Mouse (Mus musculus) left cerebral cortex, postnatal 14 days (tissue): ENCODE data around the gene Rangrf. TPM values are rescaled to one million over a fixed set of nuclear protein-coding genes. Genes with fewer than 3 reads are reported as not detected.
"Not testable (repeated sequence)": the region's sequence is repeated elsewhere in the genome, so short reads cannot be mapped to it uniquely, and the experiment has no call there.

ENCODE experiments used
- DNase-seq, 2 experiments: peaks; one replicate each; pipeline ENCODE4 v3.0.0; 2021 to 2022; ENCODE audit warnings: low spot score in 2 of 2, mixed read lengths in 1 of 2
- intact Hi-C: fragments of 180-260 bp; cut with DNase I; formaldehyde crosslinking; loops from one replicate; pipeline ENCODE4 v1.15.1; 2025
- long read RNA-seq, 2 experiments: library from polyadenylated mRNA; stranded (forward); transcript quantifications; one replicate each; pipeline ENCODE4 v2.0.0; 2021
- total RNA-seq, 2 experiments: library from RNA; stranded (reverse); gene quantifications; 2 replicates each; pipeline ENCODE4 v1.2.3; 2021

The Rangrf gene
- 10 to 100 TPM; 14.6 to 17.2 TPM for total RNA-seq
- long read RNA-seq, experiment 1, partial matches to known transcripts, result 1 of 6 reads
- long read RNA-seq, experiment 1, other reads (novel, unspliced or antisense), result 1 of 6 reads
- long read RNA-seq, experiment 2, partial matches to known transcripts, result 3 of 4 reads
- long read RNA-seq, experiment 2, other reads (novel, unspliced or antisense), result 0 of 4 reads

- intact Hi-C loops, result no loop called here
- DNase-seq, result no peak
Measured at GRCm38 (mm10) chr11:68975085-68975484, at the start of gene Rangrf. Gene Rangrf (minus strand): TSS chr11:68975185.

- no peak for DNase-seq
- intact Hi-C loops, result no loop called here
Measured at GRCm38 (mm10) chr11:69020691-69021090, 45.7 kb upstream of the Rangrf start.

- intact Hi-C loops, result no loop called here
- no peak for DNase-seq
Measured at GRCm38 (mm10) chr11:69016755-69017154, 41.8 kb upstream of the Rangrf start.

GRCm38 (mm10) chr11:69015644-69016441 lies 40.9 kb upstream of the Rangrf start, which contains the start of gene Ctc1:
Gene Ctc1 (plus strand): TSS chr11:69015911.
- peak; percentile 88 to 90 for DNase-seq
- intact Hi-C loops, result no loop called here

- intact Hi-C loops, result no loop called here
- DNase-seq, result peak; percentile 89 to 93
Measured at GRCm38 (mm10) chr11:69012071-69012601, 37.2 kb upstream of the Rangrf start.

- intact Hi-C loops, DNase-seq: not testable (repeated sequence)
Measured at GRCm38 (mm10) chr11:69011445-69011844, 36.5 kb upstream of the Rangrf start.

- no peak for DNase-seq
- intact Hi-C loops, result no loop called here
Measured at GRCm38 (mm10) chr11:69010400-69011323, 35.7 kb upstream of the Rangrf start.

- intact Hi-C loops, result no loop called here
- no peak for DNase-seq
Measured at GRCm38 (mm10) chr11:69009508-69009907, 34.5 kb upstream of the Rangrf start.

GRCm38 (mm10) chr11:69008182-69009121 lies 33.5 kb upstream of the Rangrf start, which contains the start of gene Pfas:
Gene Pfas (minus strand): TSS chr11:69008460.
- intact Hi-C loops, result no loop called here
- DNase-seq, result peak; percentile 94 to 95

- intact Hi-C loops, DNase-seq: not testable (repeated sequence)
Measured at GRCm38 (mm10) chr11:69006575-69006974, 31.6 kb upstream of the Rangrf start.

- intact Hi-C loops, result no loop called here
- no peak for DNase-seq
Measured at GRCm38 (mm10) chr11:69005193-69005592, 30.2 kb upstream of the Rangrf start.

GRCm38 (mm10) chr11:69003592-69003991 lies 28.6 kb upstream of the Rangrf start:
- intact Hi-C loops, result no loop called here

GRCm38 (mm10) chr11:69002782-69003181 lies 27.8 kb upstream of the Rangrf start:
- intact Hi-C loops, DNase-seq: not testable (repeated sequence)

More at GRCm38 (mm10) chr11:69003592-69003991, 28.6 kb upstream of the Rangrf start:
- DNase-seq, result no peak

- no peak for DNase-seq
- intact Hi-C loops, result no loop called here
Measured at GRCm38 (mm10) chr11:68997080-68997479, 22.1 kb upstream of the Rangrf start.

- intact Hi-C loops, result no loop called here
- peak in 1 of 2 experiments; percentile 38 for DNase-seq
Measured at GRCm38 (mm10) chr11:68994377-68994776, 19.4 kb upstream of the Rangrf start.

GRCm38 (mm10) chr11:68993122-68993521 lies 18.1 kb upstream of the Rangrf start:
- intact Hi-C loops, result no loop called here
- DNase-seq, result no peak

- DNase-seq, result no peak
- intact Hi-C loops, result no loop called here
Measured at GRCm38 (mm10) chr11:68988341-68988740, 13.4 kb upstream of the Rangrf start.

GRCm38 (mm10) chr11:68987365-68987882 lies 12.4 kb upstream of the Rangrf start:
- DNase-seq, result no peak
- intact Hi-C loops, result no loop called here
